Mouse (Mus musculus): Measurements from ENCODE around the gene Ramac.

DNA sequence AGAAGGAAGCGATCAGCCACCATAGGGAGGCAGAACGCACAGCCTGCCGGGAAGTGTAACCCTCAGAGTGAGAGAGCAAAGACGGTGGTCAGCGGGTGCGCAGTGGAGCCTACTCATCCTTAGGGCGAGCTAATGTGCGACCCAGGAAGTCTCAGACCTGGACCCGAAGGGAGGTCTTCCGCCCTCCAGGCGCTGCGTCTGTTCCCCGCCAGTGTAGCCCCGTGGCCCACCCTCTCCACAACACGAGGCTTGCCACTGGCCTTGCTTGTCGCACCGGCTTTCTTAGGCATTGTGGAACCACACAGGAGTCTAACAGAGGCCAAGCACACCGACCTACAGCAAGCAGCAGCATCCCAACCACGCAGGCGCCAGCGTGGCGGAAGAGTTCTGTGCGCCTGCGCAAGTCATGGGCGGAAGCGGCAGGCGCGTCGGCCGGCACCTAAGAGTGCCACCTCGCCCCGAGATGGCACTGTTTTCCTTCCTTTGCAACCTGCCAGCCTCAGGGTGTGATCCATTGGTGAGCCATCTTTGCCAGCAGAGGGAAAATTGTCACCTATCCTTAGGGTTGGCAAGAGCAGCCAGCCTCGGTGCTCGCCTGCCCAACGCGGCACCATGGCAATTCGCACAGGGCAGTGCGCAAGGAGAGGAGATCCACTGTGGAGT lies 26.5 kb downstream of the Ramac start, which contains the start of gene 3110040N11Rik:
- TF ChIP-seq CTCF (IDR thresholded peaks at IDR 0.05; ENCODE audit: low read depth, low read length) (no peak), POLR2A (IDR thresholded peaks at IDR 0.05; ENCODE audit: borderline replicate concordance, low read depth, low read length) (peak; percentile 71)

Data from bone marrow macrophage, adult 2 months (primary cell).